Comparison of ENCODE assay signal across 16 mouse cellular contexts in the genomic region with DNA sequence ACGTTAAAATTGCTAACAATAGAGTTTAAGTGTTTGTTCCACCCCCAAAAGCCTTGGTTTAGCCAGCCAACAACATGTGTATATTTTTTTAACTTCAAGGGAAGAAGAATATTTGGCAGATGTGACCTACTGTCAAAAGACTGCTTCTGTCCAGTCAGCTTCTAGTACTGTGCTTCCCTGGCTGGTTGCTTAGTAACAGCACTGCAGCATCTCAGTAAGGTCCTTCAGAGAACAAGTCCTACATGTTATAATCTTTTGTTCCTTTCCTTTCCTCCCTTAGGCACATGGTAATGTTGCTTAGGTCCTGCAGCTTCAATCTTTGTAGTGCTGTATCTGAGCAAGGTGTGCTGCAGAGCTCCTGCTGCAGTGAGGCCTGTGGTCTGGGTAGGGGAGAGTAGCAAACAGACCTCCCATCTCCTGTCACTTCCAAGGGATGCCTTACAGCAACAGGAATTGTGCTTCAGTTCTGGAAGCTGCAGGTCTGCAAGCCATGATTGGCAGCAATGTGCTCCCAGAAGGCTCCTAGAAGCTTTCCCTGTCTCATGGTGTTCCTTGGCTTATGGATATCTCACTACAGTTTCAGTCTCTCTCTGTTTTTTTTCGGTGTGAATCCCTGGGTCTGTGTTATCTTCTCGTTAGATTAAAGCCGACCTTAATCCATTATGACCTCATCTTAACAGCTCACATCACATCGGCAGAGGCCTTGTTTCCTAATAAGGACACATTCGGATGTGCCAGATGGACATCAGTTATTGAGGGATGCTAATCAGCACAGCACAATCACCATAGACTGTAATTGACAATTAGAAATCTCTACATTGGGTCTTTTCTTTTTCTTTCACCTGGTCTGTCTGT. TPM values are rescaled to one million over a fixed set of nuclear protein-coding genes. Genes with fewer than 3 reads are reported as not detected.
DNase-seq lines count a peak whose midpoint lies in the region; ATAC-seq lines count a peak whose summit lies in the region.
"Had no signal": no experiment of that assay in that cellular context is flagged by ENCODE, and none has a peak within 500 bp of the region (broad histone marks: within the 10 kb centered on the region; RNA-seq: fewer than 3 reads in every experiment).

No protein-coding gene starts in this region.

- H3K9ac ChIP-seq in midbrain, embryonic 13.5 days (replicated peaks), result peak overlapping the region; percentile 3; the same call in 1 of the 2 replicates
- no peak overlapping the region for H3K9ac ChIP-seq in midbrain, embryonic 11.5 days (ENCODE audit: low read length)
- H3K9ac ChIP-seq in forebrain, embryonic 15.5 days (replicated peaks), result no peak overlapping the region
- no peak overlapping the region for H3K9ac ChIP-seq in hindbrain, embryonic 16.5 days (ENCODE audit: low read depth, low read length)
- H3K9ac ChIP-seq: kidney, embryonic 15.5 days; lung, embryonic 14.5 days had no signal

- peaks cover 12% of the 10 kb centered on the region for H3K4me1 ChIP-seq in midbrain, embryonic 13.5 days (replicated peaks)
- H3K4me1 ChIP-seq in midbrain, embryonic 11.5 days (ENCODE audit: control insufficient read depth, insufficient read depth, low read length), result no peaks in the 10 kb centered on the region
- H3K4me1 ChIP-seq in forebrain, embryonic 15.5 days, result peaks cover 8% of the 10 kb centered on the region; the same call in 1 of the 2 replicates
- H3K4me1 ChIP-seq in hindbrain, embryonic 16.5 days (ENCODE audit: control insufficient read depth, insufficient read depth, low read depth, low read length), result peaks cover 5% of the 10 kb centered on the region; the same call in 1 of the 2 replicates

- H3K9me3 ChIP-seq in midbrain, embryonic 13.5 days, result no peaks in the 10 kb centered on the region
- no peaks in the 10 kb centered on the region for H3K9me3 ChIP-seq in midbrain, embryonic 11.5 days (ENCODE audit: control insufficient read depth, low read length)
- no peaks in the 10 kb centered on the region for H3K9me3 ChIP-seq in forebrain, embryonic 15.5 days
- no peaks in the 10 kb centered on the region for H3K9me3 ChIP-seq in hindbrain, embryonic 16.5 days (ENCODE audit: control insufficient read depth, low read length)
- H3K9me3 ChIP-seq: kidney, embryonic 15.5 days had no signal

- WGBS in midbrain, embryonic 13.5 days, result 64% methylated on average over 6 of the region's 6 CpGs
- whole genome bisulfite sequencing in midbrain, embryonic 11.5 days, result 75% methylated on average over 6 of the region's 6 CpGs
- WGBS in forebrain, embryonic 15.5 days, result 42% methylated on average over 6 of the region's 6 CpGs
- WGBS in hindbrain, embryonic 16.5 days, result 71% methylated on average over 6 of the region's 6 CpGs

- no peak overlapping the region for H3K4me3 ChIP-seq in midbrain, embryonic 13.5 days (replicated peaks)
- H3K4me3 ChIP-seq in midbrain, embryonic 11.5 days (ENCODE audit: low read depth, low read length), result no peak overlapping the region
- no peak overlapping the region for H3K4me3 ChIP-seq in forebrain, embryonic 15.5 days
- H3K4me3 ChIP-seq in hindbrain, embryonic 16.5 days (ENCODE audit: low read length), result no peak overlapping the region
- H3K4me3 ChIP-seq: erythroblast, embryonic 14.5 days; kidney, embryonic 15.5 days; myocyte had no signal

- H3K27ac ChIP-seq in midbrain, embryonic 13.5 days, result peak overlapping the region; percentile 60; the same call in 1 of the 2 replicates
- no peak overlapping the region for H3K27ac ChIP-seq in midbrain, embryonic 11.5 days (ENCODE audit: low read depth, low read length)
- peak overlapping the region; percentile 49 for H3K27ac ChIP-seq in forebrain, embryonic 15.5 days (replicated peaks)
- H3K27ac ChIP-seq in hindbrain, embryonic 16.5 days (ENCODE audit: low read depth, low read length), result peak overlapping the region; percentile 51; the same call in 1 of the 2 replicates
- H3K27ac ChIP-seq: kidney, embryonic 15.5 days had no signal

- no peaks in the 10 kb centered on the region for H3K27me3 ChIP-seq in midbrain, embryonic 13.5 days
- no peaks in the 10 kb centered on the region for H3K27me3 ChIP-seq in midbrain, embryonic 11.5 days (ENCODE audit: control insufficient read depth, insufficient read depth, low read length)
- no peaks in the 10 kb centered on the region for H3K27me3 ChIP-seq in forebrain, embryonic 15.5 days
- H3K27me3 ChIP-seq in hindbrain, embryonic 16.5 days (replicated peaks; ENCODE audit: control insufficient read depth, insufficient read depth, low read length), result no peaks in the 10 kb centered on the region
- H3K27me3 ChIP-seq: kidney, embryonic 15.5 days had no signal

- no peaks in the 10 kb centered on the region for H3K36me3 ChIP-seq in midbrain, embryonic 13.5 days
- H3K36me3 ChIP-seq in midbrain, embryonic 11.5 days (ENCODE audit: control insufficient read depth, insufficient read depth, low read length), result no peaks in the 10 kb centered on the region
- no peaks in the 10 kb centered on the region for H3K36me3 ChIP-seq in forebrain, embryonic 15.5 days
- H3K36me3 ChIP-seq in hindbrain, embryonic 16.5 days (ENCODE audit: control insufficient read depth, insufficient read depth, low read length), result no peaks in the 10 kb centered on the region
- H3K36me3 ChIP-seq: kidney, embryonic 15.5 days had no signal

- H3K4me2 ChIP-seq in midbrain, embryonic 13.5 days (replicated peaks), result no peak overlapping the region
- H3K4me2 ChIP-seq in midbrain, embryonic 11.5 days, result no peak overlapping the region
- H3K4me2 ChIP-seq in forebrain, embryonic 15.5 days (replicated peaks), result no peak overlapping the region
- no peak overlapping the region for H3K4me2 ChIP-seq in hindbrain, embryonic 16.5 days (ENCODE audit: low read length)
- H3K4me2 ChIP-seq: kidney, embryonic 15.5 days; liver, embryonic 11.5 days; lung, embryonic 14.5 days had no signal

- no peak for DNase-seq in midbrain, embryonic 11.5 days (ENCODE audit: low spot score, missing footprints)
- DNase-seq in retina, postnatal 7 days (ENCODE audit: low read depth, low spot score), result peak; percentile 19
- no peak for DNase-seq in kidney, postnatal 25 days
- no peak for DNase-seq in kidney, postnatal 36 days
- DNase-seq: adrenal gland, postnatal 10 days; heart, adult 18-20 months; left cerebral cortex, postnatal 4 days had no signal

- peak; percentile 68 for ATAC-seq in midbrain, embryonic 13.5 days
- ATAC-seq in midbrain, embryonic 11.5 days (ENCODE audit: low FRiP score), result no peak
- peak; percentile 53; the same call in 1 of the 2 replicates for ATAC-seq in forebrain, embryonic 15.5 days (replicated peaks)
- peak; percentile 78 for ATAC-seq in hindbrain, embryonic 16.5 days
- ATAC-seq: CD4-positive, CD25-positive, alpha-beta regulatory T cell, adult 4 months had no signal

RNA-seq across cellular contexts. Expression of a gene that starts 34.3 kb away (rescaled TPM):
- polyA plus RNA-seq in midbrain, embryonic 13.5 days (2015; fragmentation: Nextera tagmentation; extraction: Ambion mirVana), result 0.95 and 1.7 TPM in 2 replicates
- 1.3 and 1.7 TPM in 2 replicates for polyA plus RNA-seq in midbrain, embryonic 11.5 days (2014; fragmentation: Nextera tagmentation; extraction: Ambion mirVana)
- polyA plus RNA-seq in forebrain, embryonic 15.5 days (2015; fragmentation: Nextera tagmentation; extraction: Ambion mirVana), result 1.2 and 1.6 TPM in 2 replicates
- 1.1 TPM in 2 replicates for polyA plus RNA-seq in hindbrain, embryonic 16.5 days (2015; fragmentation: Nextera tagmentation; extraction: Ambion mirVana)
- polyA plus RNA-seq: erythroblast, embryonic 14.5 days had no signal
